Mouse (Mus musculus) myocyte (in vitro differentiated cells): ENCODE measurements around the gene Serpinb1a. TPM values are rescaled to one million over a fixed set of nuclear protein-coding genes. Genes with fewer than 3 reads are reported as not detected.

ENCODE experiments used
- H3K27me3 ChIP-seq: one replicate; pipeline ENCODE4 v1.6.1; 2011; ENCODE audit not compliant: control insufficient read depth, insufficient read depth, insufficient read length
- H3K36me3 ChIP-seq: one replicate; pipeline ENCODE4 v1.6.1; 2011; ENCODE audit not compliant: control insufficient read depth, insufficient read depth
- H3K4me2 ChIP-seq: one replicate; pipeline ENCODE4 v1.6.1; 2011; ENCODE audit warnings: low read depth, control low read depth
- H3K4me3 ChIP-seq: one replicate; pipeline ENCODE4 v1.5.1; 2011; ENCODE audit warnings: mild to moderate bottlenecking, control low read depth, moderate library complexity
- H3K79me2 ChIP-seq: one replicate; pipeline ENCODE4 v1.6.1; 2011; ENCODE audit not compliant: control insufficient read depth, insufficient read depth
- H3ac ChIP-seq: one replicate; pipeline ENCODE4 v1.6.1; 2011; ENCODE audit not compliant: control insufficient read depth, insufficient read length
- CEBPB ChIP-seq: IDR thresholded peaks from 2 replicates; pipeline ENCODE4 v1.6.1; 2011; ENCODE audit warnings: mild to moderate bottlenecking, moderate library complexity; ENCODE audit not compliant: poor library complexity, insufficient read depth, severe bottlenecking
- E2F4 ChIP-seq: IDR thresholded peaks from one replicate; pipeline ENCODE4 v1.6.1; 2011; ENCODE audit warnings: mild to moderate bottlenecking, control low read depth, moderate library complexity; ENCODE audit not compliant: insufficient read depth
- MAX ChIP-seq: IDR thresholded peaks from one replicate; pipeline ENCODE4 v1.6.1; 2011; ENCODE audit warnings: low read depth, mild to moderate bottlenecking, control low read depth
- POLR2A ChIP-seq: IDR thresholded peaks from one replicate; pipeline ENCODE4 v1.6.1; 2011; ENCODE audit warnings: low read depth, mild to moderate bottlenecking, control low read depth, moderate library complexity; ENCODE audit not compliant: insufficient read length
- SRF ChIP-seq: IDR thresholded peaks from one replicate; pipeline ENCODE4 v1.6.1; 2011; ENCODE audit warnings: low read depth; ENCODE audit not compliant: control insufficient read depth, insufficient read length
- TCF12 ChIP-seq: IDR thresholded peaks from one replicate; pipeline ENCODE4 v1.6.1; 2011; ENCODE audit warnings: mild to moderate bottlenecking, control low read depth; ENCODE audit not compliant: poor library complexity, insufficient read depth, severe bottlenecking
- TCF3 ChIP-seq: IDR thresholded peaks from one replicate; pipeline ENCODE4 v1.6.1; 2011; ENCODE audit warnings: low read depth, control low read depth; ENCODE audit not compliant: insufficient read length
- USF1 ChIP-seq: IDR thresholded peaks from one replicate; pipeline ENCODE4 v1.6.1; 2011; ENCODE audit warnings: low read depth, mild to moderate bottlenecking, control low read depth, moderate library complexity
- polyA plus RNA-seq: library from polyadenylated mRNA; unstranded; fragments of >200 nt; fragmentation: generic; extraction: Trizol; gene quantifications from one replicate; pipeline ENCODE4 v1.2.1, GENCODE M21; 2012; ENCODE audit warnings: missing spikeins

Gene Serpinb1a
- polyA plus RNA-seq, 1 experiment, result 85.1 TPM

GRCm38 (mm10) chr13:32797085-32797484, 53.9 kb downstream of the Serpinb1a start:
- Histone ChIP-seq H3ac (no peak overlapping the region), H3K79me2 (no peaks in the 10 kb centered on the region), H3K4me2 (no peak overlapping the region), H3K27me3 (no peaks in the 10 kb centered on the region), H3K36me3 (no peaks in the 10 kb centered on the region), H3K4me3 (no peak overlapping the region)
- TF ChIP-seq TCF3 (no peak), MAX (no peak)

GRCm38 (mm10) chr13:32795166-32795565, 55.8 kb downstream of the Serpinb1a start:
- Histone ChIP-seq H3K79me2 (no peaks in the 10 kb centered on the region), H3ac (no peak overlapping the region), H3K4me2 (no peak overlapping the region), H3K4me3 (no peak overlapping the region), H3K36me3 (no peaks in the 10 kb centered on the region), H3K27me3 (no peaks in the 10 kb centered on the region)
- no peak for TF ChIP-seq USF1

- H3K36me3 ChIP-seq, result no peaks in the 10 kb centered on the region
- H3K79me2 ChIP-seq, result no peaks in the 10 kb centered on the region
- no peak for TF ChIP-seq POLR2A
- TF ChIP-seq E2F4, result no peak
- no peak for TF ChIP-seq CEBPB
- TF ChIP-seq SRF, result no peak
- no peak for TF ChIP-seq TCF3
- no peak for TF ChIP-seq USF1
- TF ChIP-seq TCF12, result no peak
- no peak overlapping the region for H3ac ChIP-seq
- H3K27me3 ChIP-seq, result no peaks in the 10 kb centered on the region
- no peak overlapping the region for H3K4me3 ChIP-seq
- H3K4me2 ChIP-seq, result no peak overlapping the region
Measured at GRCm38 (mm10) chr13:32794619-32795018, 56.4 kb downstream of the Serpinb1a start.

Other genes starting within 250 kb of the Serpinb1a start
- 31.1 TPM for gene Mylk4, start 67.2 kb downstream of the Serpinb1a start, polyA plus RNA-seq
- gene Wrnip1, start 49.1 kb downstream of the Serpinb1a start, polyA plus RNA-seq, result 22.4 TPM
- not detected for gene D930007J09Rik, start 48.3 kb downstream of the Serpinb1a start, polyA plus RNA-seq
- gene Serpinb1c, start 47.0 kb upstream of the Serpinb1a start, polyA plus RNA-seq, result 0.08 TPM
- 1.4 TPM for gene Serpinb6b, start 114.0 kb upstream of the Serpinb1a start, polyA plus RNA-seq
- 7.2 TPM for gene Serpinb9, start 152.1 kb upstream of the Serpinb1a start, polyA plus RNA-seq
- 0.79 TPM for gene Serpinb9b, start 176.2 kb upstream of the Serpinb1a start, polyA plus RNA-seq
- 1.6 TPM for gene Serpinb1b, start 227.4 kb upstream of the Serpinb1a start, polyA plus RNA-seq